Mouse (Mus musculus) ES-E14 (cell line): ENCODE results near the gene St6galnac3. TPM values are rescaled to one million over a fixed set of nuclear protein-coding genes. Genes with fewer than 3 reads are reported as not detected.

ENCODE experiments used
- DNase-seq: peaks from one replicate; pipeline ENCODE4 v3.0.0-alpha.2; 2013; ENCODE audit warnings: low read depth, low spot score
- H3K27ac ChIP-seq: 2 replicates; pipeline ENCODE4 v1.5.1; 2012; ENCODE audit warnings: low read depth, mild to moderate bottlenecking, low read length, moderate library complexity, mixed read lengths; ENCODE audit not compliant: poor library complexity, insufficient read depth, severe bottlenecking
- H3K36me3 ChIP-seq: 2 replicates; pipeline ENCODE4 v1.6.1; 2012; ENCODE audit warnings: mild to moderate bottlenecking, low read length, moderate library complexity, mixed read lengths; ENCODE audit not compliant: control insufficient read depth, poor library complexity, insufficient read depth, severe bottlenecking
- H3K4me1 ChIP-seq, 2 experiments: fragments of 150-350 bp in 1 of 2; sonication (generic) in 1 of 2; 2 replicates each; pipeline ENCODE4 v1.6.1; 2012; ENCODE audit warnings: low read length in 2 of 2, mild to moderate bottlenecking in 1 of 2, mixed read lengths in 1 of 2; ENCODE audit not compliant: control insufficient read depth in 2 of 2, insufficient read depth in 2 of 2, poor library complexity in 1 of 2
- H3K4me3 ChIP-seq, 2 experiments: fragments of 150-350 bp in 1 of 2; sonication (generic) in 1 of 2; 2 replicates each; pipeline ENCODE4 v1.5.1; 2012; ENCODE audit warnings: low read length in 2 of 2, low read depth in 1 of 2, mild to moderate bottlenecking in 1 of 2, mixed read lengths in 1 of 2; ENCODE audit not compliant: insufficient read depth in 1 of 2, poor library complexity in 1 of 2, severe bottlenecking in 1 of 2
- H3K9ac ChIP-seq: 2 replicates; pipeline ENCODE4 v1.6.1; 2012; ENCODE audit warnings: low read depth, mild to moderate bottlenecking, low read length, mixed read lengths; ENCODE audit not compliant: poor library complexity, insufficient read depth, severe bottlenecking
- H3K9me3 ChIP-seq: fragments of 150-350 bp; sonication (generic); 2 replicates; pipeline ENCODE4 v1.6.1; 2012; ENCODE audit warnings: low read depth, mild to moderate bottlenecking, low read length; ENCODE audit not compliant: control insufficient read depth, insufficient read depth
- CHD2 ChIP-seq: IDR thresholded peaks from 2 replicates; pipeline ENCODE4 v1.6.1; 2014; ENCODE audit warnings: mild to moderate bottlenecking, low read depth, low read length, inconsistent platforms
- HCFC1 ChIP-seq: IDR thresholded peaks from 2 replicates; pipeline ENCODE4 v1.6.1; 2012; ENCODE audit warnings: low read length, inconsistent platforms, borderline replicate concordance; ENCODE audit not compliant: insufficient read depth
- MAFK ChIP-seq: IDR thresholded peaks from 2 replicates; pipeline ENCODE4 v1.6.1; 2014; ENCODE audit warnings: mild to moderate bottlenecking, low read depth, low read length, inconsistent platforms; ENCODE audit not compliant: insufficient read depth
- ZC3H11A ChIP-seq: IDR thresholded peaks from 2 replicates; pipeline ENCODE4 v1.6.1; 2012; ENCODE audit warnings: low read depth, mild to moderate bottlenecking, inconsistent platforms, low read length, borderline replicate concordance
- ZNF384 ChIP-seq: IDR thresholded peaks from 2 replicates; pipeline ENCODE4 v1.6.1; 2012; ENCODE audit warnings: low read depth, low read length, inconsistent platforms
- in situ Hi-C, 2 experiments: fragments of 600-800 bp; cut with MboI; formaldehyde crosslinking; loops; one replicate each; pipeline ENCODE4 v1.15.1; 2025; ENCODE audit warnings: low sequenced_read_pairs in 2 of 2, inconsistent platforms in 1 of 2; ENCODE audit not compliant: unreplicated experiment in 2 of 2
- total RNA-seq: library from RNA; depleted of rRNA; stranded (reverse); fragments of 300-350 nt; gene quantifications from 2 replicates; pipeline ENCODE4 v1.2.3, GENCODE M21; 2012

St6galnac3 gene
- total RNA-seq, 1 experiment = 3.8 TPM

DNA sequence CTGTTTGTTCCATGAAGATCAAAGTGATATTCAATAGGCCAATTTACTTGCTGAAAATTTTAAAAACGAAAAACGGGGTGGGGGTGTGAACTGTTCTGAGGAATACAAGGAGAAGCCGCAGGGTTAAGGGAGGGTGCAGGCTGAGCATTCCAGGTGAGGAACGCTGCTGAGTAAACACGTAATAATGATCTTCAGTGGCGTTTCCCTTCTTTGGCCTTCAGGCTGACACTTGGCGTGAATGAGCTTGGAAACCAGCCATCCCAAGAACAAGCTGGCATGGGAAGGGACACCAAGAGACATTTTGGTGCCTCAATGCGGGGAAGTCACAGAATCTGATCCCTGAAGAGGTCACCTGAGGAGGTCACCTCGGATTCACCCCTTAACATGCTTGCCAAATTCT, 411.8 kb downstream of the St6galnac3 start:
- no peak for TF ChIP-seq ZC3H11A
- no peak for TF ChIP-seq HCFC1
- no peak for TF ChIP-seq MAFK
- TF ChIP-seq CHD2 = no peak
- TF ChIP-seq ZNF384 = no peak
- H3K9ac ChIP-seq = no peak overlapping the region
- H3K4me1 ChIP-seq = peaks cover 0 to 4% of the 10 kb centered on the region in 2 experiments; a peak in 2 of 4 replicates
- no peak overlapping the region for H3K27ac ChIP-seq
- DNase-seq = no peak
- no peaks in the 10 kb centered on the region for H3K9me3 ChIP-seq
- H3K4me3 ChIP-seq = no peak overlapping the region
- H3K36me3 ChIP-seq = no peaks in the 10 kb centered on the region
- in situ Hi-C loops = no loop called here

DNA sequence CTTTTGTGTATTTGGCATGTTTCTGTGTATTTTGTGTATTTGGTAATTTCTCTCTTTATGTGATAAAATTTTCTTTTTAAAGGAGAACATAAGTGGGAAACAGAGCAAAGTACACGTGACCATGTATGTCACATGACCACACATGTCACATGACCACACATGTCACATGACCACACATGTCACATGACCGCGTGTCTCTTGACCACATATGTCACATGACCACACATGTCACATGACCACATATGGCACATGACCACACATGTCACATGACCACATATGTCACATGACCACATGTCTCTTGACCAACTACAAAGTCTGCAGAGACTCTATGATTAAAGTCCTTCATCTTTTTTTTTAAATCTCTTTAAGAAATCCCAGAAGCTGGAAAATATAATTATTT, 413.0 kb downstream of the St6galnac3 start:
- Histone ChIP-seq H3K27ac (no peak overlapping the region), H3K4me3 (no peak overlapping the region), H3K36me3 (no peaks in the 10 kb centered on the region), H3K9me3 (no peaks in the 10 kb centered on the region), H3K9ac (no peak overlapping the region), H3K4me1 (peaks cover 0 to 4% of the 10 kb centered on the region in 2 experiments; a peak in 2 of 4 replicates)
- in situ Hi-C loops = no loop called here
- peak; percentile 31 for DNase-seq
- TF ChIP-seq MAFK (no peak), HCFC1 (peak; percentile 71; the same call in 1 of the 2 replicates)

DNA sequence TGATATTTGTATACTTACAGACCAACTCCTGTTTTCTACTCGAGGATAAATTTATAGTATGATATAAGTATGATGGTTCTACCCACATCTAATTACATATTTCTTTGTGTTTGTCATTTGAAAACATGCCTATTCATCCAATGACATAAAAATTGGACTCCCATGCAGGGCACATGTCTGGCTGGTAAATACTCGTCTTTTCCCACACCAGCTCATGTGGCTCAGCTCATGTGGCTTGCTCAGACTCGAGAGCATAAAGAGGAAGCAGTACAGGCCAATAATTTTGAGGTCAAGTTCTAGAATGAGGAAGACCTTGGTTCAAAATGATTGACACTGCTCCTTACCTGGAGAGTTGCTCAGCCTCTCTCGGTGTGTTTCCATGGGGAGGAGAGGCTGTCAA, 416.6 kb downstream of the St6galnac3 start:
- H3K36me3 ChIP-seq = no peaks in the 10 kb centered on the region
- no peaks in the 10 kb centered on the region for H3K9me3 ChIP-seq
- no peak for DNase-seq
- H3K4me3 ChIP-seq = no peak overlapping the region
- H3K9ac ChIP-seq = no peak overlapping the region
- TF ChIP-seq ZNF384 (no peak), CHD2 (no peak), MAFK (no peak), ZC3H11A (no peak), HCFC1 (no peak)
- H3K4me1 ChIP-seq = peaks cover 0 to 3% of the 10 kb centered on the region in 2 experiments; a peak in 2 of 4 replicates
- in situ Hi-C loops = no loop called here
- H3K27ac ChIP-seq = no peak overlapping the region

DNA sequence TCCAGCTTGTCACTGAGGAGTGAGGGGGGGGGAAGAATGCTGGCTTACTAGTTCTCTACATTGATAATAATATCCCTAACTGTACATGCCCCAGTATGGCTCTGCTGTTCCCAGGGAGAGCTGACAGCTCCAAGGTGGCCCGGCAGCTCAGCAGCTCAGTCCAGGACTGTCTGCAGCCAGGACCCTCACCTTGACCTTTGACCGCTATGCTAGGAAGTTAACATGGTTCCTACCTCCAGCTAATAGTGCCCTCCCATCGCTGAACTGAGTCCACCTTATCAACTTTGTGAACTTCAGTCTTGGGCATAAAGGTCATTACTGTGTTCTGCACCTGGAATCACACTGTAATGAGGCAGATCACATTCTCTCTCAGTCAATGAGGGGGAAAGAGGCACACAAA, 419.8 kb downstream of the St6galnac3 start:
- in situ Hi-C loops = no loop called here
- Histone ChIP-seq H3K27ac (no peak overlapping the region), H3K36me3 (no peaks in the 10 kb centered on the region), H3K9ac (no peak overlapping the region), H3K9me3 (no peaks in the 10 kb centered on the region), H3K4me3 (no peak overlapping the region), H3K4me1 (no peaks in the 10 kb centered on the region)
- TF ChIP-seq HCFC1 (no peak), CHD2 (no peak), ZC3H11A (no peak), MAFK (no peak), ZNF384 (no peak)
- DNase-seq = no peak

GRCm38 (mm10) chr3:153302376-153302775, 422.6 kb downstream of the St6galnac3 start:
- no peaks in the 10 kb centered on the region for H3K36me3 ChIP-seq
- no peak overlapping the region for H3K9ac ChIP-seq
- in situ Hi-C loops = no loop called here
- H3K27ac ChIP-seq = no peak overlapping the region
- H3K9me3 ChIP-seq = no peaks in the 10 kb centered on the region
- H3K4me1 ChIP-seq = no peaks in the 10 kb centered on the region
- no peak for DNase-seq
- no peak overlapping the region for H3K4me3 ChIP-seq
- TF ChIP-seq MAFK (no peak), HCFC1 (no peak), CHD2 (no peak), ZC3H11A (no peak), ZNF384 (no peak)
